Mouse (Mus musculus): ENCODE measurements around the gene Selenot.

The Selenot gene

DNA sequence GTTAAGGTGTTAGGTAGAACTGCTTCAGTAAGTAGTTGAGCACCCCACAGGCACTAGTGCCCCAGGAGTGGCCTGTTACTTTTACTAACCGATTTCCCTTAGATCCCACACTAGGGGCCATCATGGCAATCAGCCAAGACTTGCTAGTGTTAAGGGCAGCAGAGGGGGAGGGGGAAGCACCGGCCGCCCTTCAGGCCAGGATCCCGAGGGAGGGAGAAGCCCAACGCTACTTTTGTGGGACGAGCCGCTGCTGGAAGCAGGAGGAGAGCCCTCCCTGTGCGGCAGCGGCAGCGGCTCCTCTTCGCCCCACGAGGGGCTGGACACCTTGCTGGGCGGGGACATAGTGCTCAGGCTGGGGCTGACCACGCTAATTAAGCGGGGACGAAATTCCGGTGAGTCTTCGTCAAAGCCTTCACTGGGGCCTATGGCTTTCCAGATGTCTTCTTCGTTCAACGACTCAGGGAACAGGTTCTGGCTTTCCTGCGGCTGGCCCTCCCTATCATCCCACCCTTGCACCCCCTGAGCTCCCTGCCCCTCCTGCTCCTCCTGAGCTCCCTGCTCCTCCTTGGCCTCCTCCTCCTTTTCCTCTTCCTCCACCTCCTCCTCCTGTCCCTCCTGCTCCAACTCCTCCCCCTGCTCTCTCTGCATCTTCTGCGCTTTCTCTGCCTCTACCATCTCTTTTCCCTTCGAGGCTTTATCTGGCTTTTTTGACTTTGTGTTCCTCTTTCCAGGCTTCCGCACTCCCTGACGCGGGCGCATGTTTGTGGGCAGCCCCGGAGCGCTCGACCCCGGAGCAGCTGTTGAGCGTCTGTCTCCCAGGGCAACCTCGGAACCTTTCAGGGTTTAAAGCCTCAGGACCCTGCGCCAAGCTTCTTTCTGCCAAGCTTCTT is 60.2 kb downstream of the Selenot start, which contains the start of gene Erich6:
Gene Erich6, minus strand, starts transcription at position 802 of the 890 bp plus-strand sequence.
- peak in 1 of 2 experiments; percentile 30 for DNase-seq (ENCODE audit: low spot score in 2 of 2)
